Mouse (Mus musculus) liver, adult 2 months (tissue): ENCODE results near the gene Rbbp4.

Experiments
- CTCF ChIP-seq: fragments of 200-500 bp; IDR thresholded peaks from 2 replicates; pipeline ENCODE4 v1.5.1; 2011; ENCODE audit warnings: low read depth, low read length, control low read depth
- POLR2A ChIP-seq: fragments of 200-500 bp; IDR thresholded peaks from 2 replicates; pipeline ENCODE4 v1.6.1; 2011; ENCODE audit warnings: low read length, control low read depth; ENCODE audit not compliant: insufficient read depth; ENCODE audit errors: extremely low read depth

DNA sequence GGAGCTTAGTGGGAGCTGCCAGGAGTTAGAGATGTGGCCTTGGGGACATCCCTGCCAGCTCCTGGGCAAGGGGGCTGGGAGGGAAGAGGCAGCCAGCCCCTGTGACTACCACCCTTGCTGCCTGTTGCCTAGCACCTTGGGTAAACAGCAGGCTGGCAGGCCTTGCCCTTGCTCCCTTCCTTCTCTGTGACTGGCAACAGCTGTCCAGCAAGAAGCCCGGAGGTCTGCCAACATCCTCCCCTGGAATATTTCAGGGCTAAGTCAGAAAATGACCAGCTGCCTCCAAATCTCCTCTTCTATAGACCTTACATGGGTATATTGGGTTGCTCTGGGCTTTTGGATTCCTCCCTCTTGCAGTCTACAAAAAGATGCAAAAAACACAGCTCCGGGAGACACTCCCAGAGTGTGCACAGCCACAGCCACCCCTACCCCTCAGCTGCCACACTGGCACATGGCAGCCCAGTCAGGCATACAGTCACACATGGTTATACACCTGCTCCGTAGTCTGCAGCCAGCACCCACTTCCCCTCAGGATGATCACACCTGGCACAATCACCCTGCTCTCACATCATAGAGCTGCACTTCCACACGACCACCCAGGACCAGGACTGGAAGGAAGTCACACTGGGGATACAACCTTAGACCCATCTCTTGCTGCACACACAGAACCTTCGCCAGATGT lies 49.0 kb downstream of the Rbbp4 start:
- TF ChIP-seq CTCF (no peak), POLR2A (no peak)
